Mouse (Mus musculus) adrenal gland, adult 8-10 months (tissue): ENCODE data around the gene Ncoa6. TPM values are rescaled to one million over a fixed set of nuclear protein-coding genes. Genes with fewer than 3 reads are reported as not detected.
"Not testable (repeated sequence)": the region's sequence is repeated elsewhere in the genome, so short reads cannot be mapped to it uniquely, and the experiment has no call there.

Experiments used
- DNase-seq: peaks from one replicate; pipeline ENCODE4 v3.0.0; 2022
- total RNA-seq, 4 experiments: library from RNA; stranded (reverse); gene quantifications; 2 replicates each; pipeline ENCODE4 v1.2.4; 2022

The Ncoa6 gene
- 10 to 100 TPM; 39.0 to 65.5 (median 49.2) TPM for total RNA-seq

GRCm38 (mm10) chr2:155473570-155474088 lies at the start of gene Ncoa6:
Gene Ncoa6, minus strand, starts transcription at chr2:155473894.
- DNase-seq: peak; percentile 31

GRCm38 (mm10) chr2:155518531-155519270 lies 45.0 kb upstream of the Ncoa6 start:
- no peak for DNase-seq

GRCm38 (mm10) chr2:155517455-155518423 lies 44.0 kb upstream of the Ncoa6 start, which contains the start of the genes Acss2 and Ggt7:
Gene Acss2, plus strand, starts transcription at chr2:155517948.
Gene Ggt7, minus strand, starts transcription at chr2:155518237.
- peak; percentile 99 for DNase-seq

DNA sequence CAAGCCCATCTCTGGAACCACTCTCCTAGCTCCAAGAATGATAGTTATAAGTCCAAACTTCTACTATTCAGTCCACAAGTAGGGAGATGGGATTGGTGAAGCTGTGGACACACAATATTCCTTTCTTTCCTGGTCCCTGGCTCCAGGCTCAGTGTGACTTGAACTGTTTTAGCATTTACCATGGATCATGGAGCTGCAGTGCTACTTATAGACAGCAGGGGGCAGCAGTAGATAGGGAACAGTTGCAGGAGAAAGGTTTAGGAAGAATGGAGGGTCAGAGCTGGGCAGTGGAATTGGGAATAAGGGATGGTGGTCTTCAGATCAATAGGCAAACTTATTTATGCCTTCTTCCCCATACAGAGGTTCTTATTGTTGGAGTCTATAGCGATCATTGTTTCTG lies 42.2 kb upstream of the Ncoa6 start:
- DNase-seq: peak; percentile 45

DNA sequence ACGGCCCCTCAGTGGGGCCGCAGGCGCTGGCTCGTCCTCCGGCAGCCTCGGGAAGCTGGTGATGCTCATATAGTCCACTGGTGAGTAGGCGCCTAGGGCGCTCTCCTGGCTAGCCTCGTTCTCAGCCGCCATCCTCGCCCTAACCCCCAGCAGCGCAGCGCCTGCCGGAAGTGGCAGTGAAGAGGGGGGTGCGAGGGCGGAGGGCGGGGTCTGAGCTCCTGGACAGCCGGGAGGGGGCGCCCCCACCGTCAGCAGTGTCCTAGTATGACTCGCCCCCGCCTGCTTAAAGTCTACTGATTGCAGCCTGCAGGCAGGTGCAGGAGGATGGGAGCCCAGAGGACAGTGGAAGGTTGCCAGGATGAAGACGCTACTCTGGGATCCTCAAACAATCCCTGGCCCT lies 41.0 kb upstream of the Ncoa6 start:
- peak; percentile 54 for DNase-seq

GRCm38 (mm10) chr2:155513543-155513942 lies 39.8 kb upstream of the Ncoa6 start:
- no peak for DNase-seq

DNA sequence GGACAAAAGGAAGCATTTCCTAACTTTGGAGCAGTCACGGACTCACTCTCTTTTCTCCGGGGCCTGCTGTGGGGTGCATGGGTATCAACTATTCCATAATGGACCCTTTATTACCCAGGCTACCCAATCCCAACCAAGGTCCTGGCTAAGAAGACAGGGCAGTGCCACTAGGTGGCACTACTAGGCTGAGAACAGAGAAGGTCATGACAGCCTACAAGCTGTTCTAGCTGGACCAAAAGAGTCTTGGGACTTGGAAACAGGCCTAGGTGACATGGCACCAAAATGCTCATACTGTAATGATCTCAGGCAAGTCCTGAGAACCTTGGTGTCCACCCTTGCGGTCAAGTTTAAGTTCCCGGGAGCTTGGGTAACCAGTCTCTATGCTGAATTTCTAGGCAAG lies 38.8 kb upstream of the Ncoa6 start:
- peak; percentile 26 for DNase-seq

DNA sequence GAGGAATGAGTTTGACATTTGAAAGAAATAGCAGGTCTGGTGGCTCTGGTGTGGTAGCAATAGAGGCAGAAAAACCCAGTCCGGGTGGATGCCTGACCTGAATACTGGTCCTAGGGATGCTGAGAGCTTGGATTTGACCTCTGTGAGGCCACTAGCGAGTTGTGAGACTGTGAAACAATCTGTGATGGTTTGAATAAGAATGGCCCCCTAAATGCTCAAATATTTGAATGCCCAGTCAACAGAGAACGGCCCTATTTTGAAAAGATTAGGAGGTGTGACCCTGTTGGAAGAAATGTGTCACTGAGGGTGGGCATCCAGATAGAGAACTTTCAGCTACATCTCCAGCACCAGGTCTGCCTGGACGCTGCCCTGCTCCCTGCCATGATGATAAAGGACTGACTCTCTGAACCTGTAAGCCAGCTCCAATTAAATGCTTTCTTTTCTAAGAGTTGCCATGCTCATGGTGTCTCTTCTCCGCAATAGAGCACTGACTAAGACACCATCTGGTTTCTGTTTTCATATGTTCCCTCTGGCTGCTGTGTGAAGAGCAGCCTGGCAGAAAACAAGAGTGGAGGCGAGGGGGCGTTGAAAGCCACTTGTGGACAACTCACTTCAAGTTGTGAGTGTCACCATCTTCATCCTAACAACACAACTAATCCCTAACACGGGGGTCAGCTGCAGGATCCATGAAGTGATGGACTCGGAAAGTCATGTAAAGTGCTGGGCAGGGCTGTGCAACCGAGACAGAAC lies 34.2 kb upstream of the Ncoa6 start:
- no peak for DNase-seq

DNA sequence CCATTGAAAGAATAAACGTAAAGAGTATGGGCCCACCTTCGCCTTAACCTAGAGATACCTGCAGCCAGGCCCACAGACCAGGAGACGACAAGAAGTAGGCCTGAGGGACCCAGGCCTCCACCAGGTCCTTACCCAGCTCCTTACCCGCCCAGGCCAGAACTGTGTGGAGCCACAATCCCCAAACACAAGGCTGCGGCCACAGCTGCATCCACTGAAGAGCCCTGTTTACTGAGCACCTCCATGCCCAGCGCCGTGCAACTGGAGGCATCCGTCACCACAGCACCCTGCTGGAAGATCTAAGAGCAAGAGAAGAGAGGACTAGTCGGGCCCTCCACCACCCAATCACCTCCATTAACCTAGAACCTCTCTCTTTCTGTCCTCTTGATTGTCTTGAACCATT lies 32.1 kb upstream of the Ncoa6 start:
- no peak for DNase-seq

GRCm38 (mm10) chr2:155504440-155505355 lies 31.0 kb upstream of the Ncoa6 start:
- no peak for DNase-seq

GRCm38 (mm10) chr2:155502596-155502995 lies 28.9 kb upstream of the Ncoa6 start:
- DNase-seq: no peak

DNA sequence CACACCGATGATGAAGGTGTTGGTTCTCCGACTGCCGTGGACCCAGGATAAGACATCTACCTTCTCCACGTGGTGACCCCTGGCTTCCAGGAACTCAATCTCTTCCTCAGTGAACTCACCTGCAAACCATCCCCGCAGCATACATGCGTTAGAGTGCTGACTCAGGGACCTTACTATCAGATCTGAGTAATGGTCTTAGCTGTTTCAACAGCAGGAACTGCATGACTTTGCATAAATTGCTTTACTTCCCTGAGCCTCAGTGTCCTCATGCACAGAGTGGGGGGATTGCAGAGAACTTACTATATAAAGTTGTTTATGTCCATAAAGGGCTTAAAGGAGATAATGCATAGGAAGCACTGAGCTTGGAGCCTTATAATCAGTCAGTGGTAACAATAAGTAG lies 17.3 kb upstream of the Ncoa6 start:
- no peak for DNase-seq

- no peak for DNase-seq
These were observed 8.3 kb upstream of the Ncoa6 start for GRCm38 (mm10) chr2:155482021-155482420.

DNA sequence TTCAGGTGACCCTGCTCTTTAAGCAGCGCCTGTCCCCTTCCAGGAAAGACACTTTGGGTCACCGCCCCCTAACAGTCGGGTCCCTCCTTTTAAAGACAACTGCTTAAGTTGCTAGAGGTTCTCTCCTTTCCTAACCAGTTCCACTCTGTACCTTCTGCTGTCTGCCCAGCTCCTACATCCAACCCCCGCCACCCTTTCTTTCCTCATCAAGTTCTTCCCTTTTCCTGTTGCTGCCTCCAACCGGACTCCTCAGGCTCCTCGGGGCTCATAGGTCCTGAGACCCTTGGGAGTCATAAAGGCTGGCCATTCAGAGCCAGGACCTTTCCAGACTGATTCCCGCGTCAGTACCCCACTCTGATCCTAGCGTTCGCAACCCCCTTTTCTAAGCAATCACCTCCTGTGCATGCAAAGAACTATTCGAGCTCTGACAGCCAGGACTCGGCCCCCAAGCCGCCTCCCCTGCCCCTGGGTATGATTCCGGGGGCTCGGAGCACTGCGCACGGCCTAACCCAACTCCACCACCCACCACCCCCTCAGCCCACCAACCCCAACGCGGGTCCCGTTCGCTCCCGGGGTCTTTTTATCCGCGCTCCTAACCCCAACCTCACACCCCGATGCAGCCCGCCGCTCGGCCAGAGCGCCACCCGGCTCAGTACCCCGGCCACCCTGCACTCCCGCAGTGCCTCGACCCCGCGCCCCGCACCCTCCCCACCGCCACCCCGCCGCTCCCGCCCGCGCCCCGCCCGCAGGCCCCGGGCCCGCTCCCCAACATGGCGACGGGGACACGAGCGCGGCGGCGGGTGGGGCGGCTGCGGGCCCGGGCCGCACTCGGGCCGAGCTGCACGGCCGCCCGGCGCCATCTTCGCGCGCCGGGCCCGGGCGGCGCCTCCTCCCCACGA lies 774 bp downstream of the Ncoa6 start:
- DNase-seq: peak; percentile 34

DNA sequence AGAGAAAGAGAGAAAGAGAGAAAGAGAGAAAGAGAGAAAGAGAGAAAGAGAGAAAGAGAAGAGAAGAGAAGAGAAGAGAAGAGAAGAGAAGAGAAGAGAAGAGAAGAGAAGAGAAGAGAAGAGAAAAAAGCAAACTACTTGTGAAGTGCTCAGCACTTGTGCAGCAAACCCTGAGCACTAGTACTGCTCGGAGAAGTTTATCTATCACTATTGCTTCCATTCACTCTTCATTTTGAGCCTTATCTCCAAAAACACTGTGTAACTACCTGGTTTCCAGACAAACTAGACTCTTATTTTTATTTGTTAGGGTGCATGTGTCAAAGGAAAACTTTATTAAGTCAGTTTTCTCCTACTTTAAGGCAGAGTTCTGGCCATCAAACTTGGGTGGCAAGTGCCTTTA lies 6.8 kb downstream of the Ncoa6 start:
- DNase-seq: no peak

DNA sequence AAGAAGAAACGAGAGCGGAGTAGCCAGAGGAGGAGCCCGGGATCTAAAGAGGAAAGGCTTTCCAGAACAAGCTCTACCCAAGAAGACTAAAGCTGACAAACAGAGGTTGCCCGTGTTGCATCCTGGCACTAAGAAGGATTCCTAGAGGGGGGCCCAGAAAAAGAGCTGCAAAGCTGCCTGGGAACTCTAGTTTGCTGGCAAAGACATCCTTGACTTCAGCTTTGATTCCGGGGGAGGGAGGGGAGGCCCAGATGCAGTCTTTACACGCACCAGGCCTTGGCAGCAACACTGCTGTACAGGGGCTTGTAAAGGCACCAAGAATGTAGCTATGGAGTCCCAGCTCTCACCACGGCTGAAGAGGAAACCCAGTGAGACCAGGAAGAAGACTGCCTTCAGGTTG lies 20.1 kb downstream of the Ncoa6 start:
- no peak for DNase-seq

GRCm38 (mm10) chr2:155451256-155451655 lies 22.4 kb downstream of the Ncoa6 start:
- DNase-seq: no peak

GRCm38 (mm10) chr2:155447906-155448305 lies 25.8 kb downstream of the Ncoa6 start:
- DNase-seq: not testable (repeated sequence)

- DNase-seq: no peak
These were observed 30.2 kb downstream of the Ncoa6 start for GRCm38 (mm10) chr2:155443446-155443845.

DNA sequence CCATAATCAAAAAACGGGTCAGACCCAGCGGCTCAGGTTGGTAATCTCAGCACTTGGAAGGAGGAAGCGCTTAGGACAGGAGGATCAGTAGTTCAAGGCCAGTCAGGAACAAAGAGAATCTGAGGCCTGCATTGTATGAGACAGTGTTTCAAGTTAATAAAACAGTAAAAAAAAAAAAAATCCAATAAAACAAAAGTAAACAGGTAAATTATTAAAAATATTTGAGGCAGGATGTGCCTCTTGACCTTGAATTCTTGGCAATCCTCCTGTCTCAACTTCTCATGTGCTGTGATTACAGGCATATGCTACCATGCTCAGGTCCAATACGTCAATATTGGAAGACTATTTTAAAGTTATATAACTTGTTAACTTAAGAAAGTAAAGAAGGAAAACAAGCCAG lies 30.8 kb downstream of the Ncoa6 start:
- DNase-seq: no peak
